Mouse (Mus musculus) kidney, adult 2 months (tissue): ENCODE measurements around the gene Letmd1.
"Not testable (repeated sequence)": the region's sequence is repeated elsewhere in the genome, so short reads cannot be mapped to it uniquely, and the experiment has no call there.

Experiments
- CTCF ChIP-seq: fragments of 200-500 bp; conservative IDR thresholded peaks from 2 replicates; pipeline ENCODE4 v1.5.1; 2011; ENCODE audit warnings: low read depth, mild to moderate bottlenecking, control low read depth, low read length, moderate library complexity, mixed read lengths; ENCODE audit not compliant: insufficient read depth, insufficient read length
- POLR2A ChIP-seq: fragments of 200-500 bp; IDR thresholded peaks from one replicate; pipeline ENCODE4 v1.6.1; 2011; ENCODE audit warnings: low read depth, low read length, control low read depth

DNA sequence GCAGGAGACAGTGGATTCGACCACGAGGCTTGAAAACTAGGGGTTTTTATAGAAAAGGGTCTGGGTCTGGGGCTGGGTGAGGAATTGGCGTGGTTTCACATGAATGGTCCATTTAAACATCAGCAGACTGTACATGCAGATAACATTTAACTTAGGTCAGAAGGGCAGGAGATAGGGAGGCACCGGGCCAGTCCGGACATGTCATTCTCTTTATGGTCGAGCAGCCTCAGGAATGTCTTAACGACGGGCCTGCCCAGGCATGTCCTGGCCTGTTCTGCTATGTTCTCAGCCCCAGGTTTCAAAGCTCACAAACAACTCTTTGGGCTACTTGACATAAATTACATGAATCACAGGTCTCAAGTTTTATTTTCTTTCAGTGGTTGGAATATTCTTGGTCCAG lies 30.7 kb downstream of the Letmd1 start:
- TF ChIP-seq POLR2A, CTCF: not testable (repeated sequence)
